Comparison of ENCODE assay signal across 8 mouse cellular contexts in genomic region chr2:151930389-151931074, GRCm38 (mm10). TPM values are rescaled to one million over a fixed set of nuclear protein-coding genes. Genes with fewer than 3 reads are reported as not detected.
DNase-seq lines count a peak whose midpoint lies in the region; ATAC-seq and TF ChIP-seq lines count a peak whose summit lies in the region.

No protein-coding gene starts in this region.

- no peaks in the 10 kb centered on the region for H3K36me3 ChIP-seq in liver, embryonic 14.5 days (replicated peaks; ENCODE audit: control insufficient read depth, insufficient read depth, low read depth)
- no peaks in the 10 kb centered on the region for H3K36me3 ChIP-seq in neural tube, embryonic 13.5 days

- no peak overlapping the region for H3K9ac ChIP-seq in liver, embryonic 14.5 days (replicated peaks)
- H3K9ac ChIP-seq in neural tube, embryonic 13.5 days = no peak overlapping the region

- peak; percentile 95 for TF ChIP-seq CTCF in liver, embryonic 14.5 days (IDR thresholded peaks at IDR 0.05; ENCODE audit: low read depth)

- no peak overlapping the region for H3K27ac ChIP-seq in liver, embryonic 14.5 days
- no peak overlapping the region for H3K27ac ChIP-seq in neural tube, embryonic 13.5 days (replicated peaks)

- TF ChIP-seq EP300 in liver, embryonic 14.5 days (IDR thresholded peaks at IDR 0.05; ENCODE audit: low read depth) = no peak

- peak; percentile 87 for DNase-seq in CD4-positive, CD25-positive, alpha-beta regulatory T cell, adult 2 months (ENCODE audit: low read depth, low spot score)
- peak; percentile 92 for DNase-seq in adrenal gland, postnatal 14 days
- DNase-seq in embryo, embryonic 9.5 days (ENCODE audit: extremely low spot score) = peak; percentile 83
- DNase-seq in kidney, postnatal 10 days = peak; percentile 92
- peak; percentile 7 to 33 (median 26) for DNase-seq in liver, embryonic 14.5 days (ENCODE audit: low read depth in 3 of 3, low spot score in 3 of 3)
- peak; percentile 93 for DNase-seq in testis, postnatal 10 days (ENCODE audit: low spot score)

- peaks cover 0 to 4% of the 10 kb centered on the region in 2 experiments; a peak in 2 of 4 replicates for H3K4me1 ChIP-seq in liver, embryonic 14.5 days (replicated peaks; ENCODE audit: control insufficient read depth in 2 of 2, insufficient read depth in 2 of 2, low read length in 1 of 2)
- no peaks in the 10 kb centered on the region for H3K4me1 ChIP-seq in neural tube, embryonic 13.5 days (replicated peaks)

- H3K4me3 ChIP-seq in liver, embryonic 14.5 days (ENCODE audit: insufficient read depth in 1 of 2, low read depth in 2 of 2, low read length in 2 of 2) = no peak overlapping the region
- H3K4me3 ChIP-seq in neural tube, embryonic 13.5 days = no peak overlapping the region

- 23% methylated on average over 7 of the region's 7 CpGs for WGBS in liver, embryonic 14.5 days (ENCODE audit: insufficient replicate concordance)
- 32% methylated on average over 7 of the region's 7 CpGs for WGBS in neural tube, embryonic 13.5 days

- H3K4me2 ChIP-seq in liver, embryonic 14.5 days (ENCODE audit: low read depth) = no peak overlapping the region
- no peak overlapping the region for H3K4me2 ChIP-seq in neural tube, embryonic 13.5 days

- H3K27me3 ChIP-seq in liver, embryonic 14.5 days (ENCODE audit: control insufficient read depth, insufficient read depth, low read length) = no peaks in the 10 kb centered on the region
- no peaks in the 10 kb centered on the region for H3K27me3 ChIP-seq in neural tube, embryonic 13.5 days

- H3K9me3 ChIP-seq in liver, embryonic 14.5 days (ENCODE audit: control insufficient read depth, low read length) = no peaks in the 10 kb centered on the region
- H3K9me3 ChIP-seq in neural tube, embryonic 13.5 days = no peaks in the 10 kb centered on the region

- peak; percentile 90 for ATAC-seq in granulocyte monocyte progenitor cell, adult 5-6 weeks (replicated peaks; ENCODE audit: poor library complexity, severe bottlenecking)
- 0 out of 2 replicates have a peak, but pooled peaks have one; percentile 13 for ATAC-seq in liver, embryonic 14.5 days (ENCODE audit: insufficient read depth)
- ATAC-seq in neural tube, embryonic 13.5 days (ENCODE audit: low read depth) = peak; percentile 59; the same call in 1 of the 2 replicates

RNA-seq across cellular contexts. Expression of gene Angpt4, which starts 19.5 kb away (rescaled TPM):
- 0.26 and 0.33 TPM in 2 replicates for total RNA-seq in adrenal gland, postnatal 14 days (2021)
- not detected in 2 replicates for total RNA-seq in granulocyte monocyte progenitor cell, adult 5-6 weeks (2014; fragmentation: Nextera tagmentation)
- not detected in 2 replicates for total RNA-seq in granulocyte monocyte progenitor cell, adult 5-6 weeks (2017)
- 0.03 and 0.04 TPM in 2 replicates for polyA plus RNA-seq in liver, embryonic 14.5 days (2012; rRNA removed)
- polyA plus RNA-seq in liver, embryonic 14.5 days (2014; fragmentation: Nextera tagmentation; extraction: Ambion mirVana) = 0.06 and 0.11 TPM in 2 replicates
- polyA plus RNA-seq in neural tube, embryonic 13.5 days (2015; fragmentation: Nextera tagmentation; extraction: Ambion mirVana) = 0.63 and 0.81 TPM in 2 replicates

RNA-seq across cellular contexts. Expression of gene Fam110a, which starts 49.5 kb away (rescaled TPM):
- 8.2 and 8.5 TPM in 2 replicates for total RNA-seq in adrenal gland, postnatal 14 days (2021)
- 14.9 and 17.6 TPM in 2 replicates for total RNA-seq in granulocyte monocyte progenitor cell, adult 5-6 weeks (2014; fragmentation: Nextera tagmentation)
- total RNA-seq in granulocyte monocyte progenitor cell, adult 5-6 weeks (2017) = 3.8 and 8.8 TPM in 2 replicates
- polyA plus RNA-seq in liver, embryonic 14.5 days (2012; rRNA removed) = 5.1 and 5.6 TPM in 2 replicates
- polyA plus RNA-seq in liver, embryonic 14.5 days (2014; fragmentation: Nextera tagmentation; extraction: Ambion mirVana) = 6.8 and 8.1 TPM in 2 replicates
- polyA plus RNA-seq in neural tube, embryonic 13.5 days (2015; fragmentation: Nextera tagmentation; extraction: Ambion mirVana) = 48.1 and 52.1 TPM in 2 replicates

Comparison
In these comparisons a context has a peak if more than half of its experiments do, and no peak if none do; other contexts are left out.
1. DNase-seq: peak in every context shown above with its lines; median percentile 93 in testis, postnatal 10 days; 92 in adrenal gland, postnatal 14 days; 92 in kidney, postnatal 10 days; 87 in CD4-positive, CD25-positive, alpha-beta regulatory T cell, adult 2 months; 83 in embryo, embryonic 9.5 days; 26 in liver, embryonic 14.5 days.
2. ATAC-seq: peak in every context shown above with its lines; median percentile 90 in granulocyte monocyte progenitor cell, adult 5-6 weeks; 59 in neural tube, embryonic 13.5 days; 13 in liver, embryonic 14.5 days.